Mouse (Mus musculus) brain, embryonic 14.5 days (tissue): ENCODE data around the gene Hsd11b1.

Source experiments
- CTCF ChIP-seq: fragments of 200-500 bp; IDR thresholded peaks from 2 replicates; pipeline ENCODE4 v1.5.1; 2012; ENCODE audit warnings: inconsistent platforms, mild to moderate bottlenecking, moderate library complexity, borderline replicate concordance; ENCODE audit not compliant: insufficient read depth, insufficient read length; ENCODE audit errors: extremely low read depth
- POLR2A ChIP-seq: fragments of 200-500 bp; IDR thresholded peaks from 2 replicates; pipeline ENCODE4 v1.6.1; 2012; ENCODE audit warnings: mild to moderate bottlenecking, inconsistent platforms, borderline replicate concordance; ENCODE audit not compliant: poor library complexity, insufficient read depth, insufficient read length, severe bottlenecking; ENCODE audit errors: extremely low read depth

DNA sequence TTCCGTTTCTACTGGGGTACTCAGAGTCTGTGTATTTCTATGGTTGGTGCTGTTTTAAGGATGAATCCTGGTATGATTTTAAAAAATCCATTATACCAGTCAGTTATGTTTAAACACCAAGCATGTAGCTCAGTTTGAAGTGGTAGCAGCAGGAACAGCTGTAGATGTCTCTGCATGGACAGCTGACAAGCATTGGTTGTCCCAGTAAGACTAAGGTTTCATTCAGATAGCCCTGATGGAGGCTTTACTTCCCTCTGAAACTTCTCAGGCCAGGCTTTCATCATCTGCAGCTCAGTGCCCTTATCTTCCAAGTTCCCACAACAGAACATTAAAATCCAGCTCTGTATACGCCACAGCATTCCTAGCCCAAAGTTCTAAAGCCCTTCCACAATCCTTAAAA, 31.1 kb downstream of the Hsd11b1 start:
- no peak for TF ChIP-seq POLR2A
- no peak for TF ChIP-seq CTCF
